Mouse (Mus musculus) lung, postnatal 0 days (tissue): Measurements from ENCODE around the gene Tmem82. TPM values are rescaled to one million over a fixed set of nuclear protein-coding genes. Genes with fewer than 3 reads are reported as not detected.

ENCODE experiments used
- ATAC-seq: fragments of 200-750 bp; cut with Nextera tagmentation; 2 replicates; pipeline ENCODE4 v1.8.0; 2017; ENCODE audit warnings: moderate library complexity
- DNase-seq: peaks from one replicate; pipeline ENCODE4 v3.0.0-alpha.2; 2016; ENCODE audit warnings: low spot score
- H3K27ac ChIP-seq: fragments of 300-500 bp; sonication (generic); 2 replicates; pipeline ENCODE4 v1.5.1; 2014; ENCODE audit warnings: antibody characterized with exemption, mild to moderate bottlenecking, low read length, mixed read lengths
- H3K27me3 ChIP-seq: fragments of 300-500 bp; sonication (generic); replicated peaks from 2 replicates; pipeline ENCODE4 v1.6.1; 2014; ENCODE audit warnings: low read length, mixed read lengths; ENCODE audit not compliant: insufficient read depth
- H3K36me3 ChIP-seq: fragments of 300-500 bp; sonication (generic); 2 replicates; pipeline ENCODE4 v1.6.1; 2014; ENCODE audit warnings: low read length, mixed read lengths; ENCODE audit not compliant: insufficient read depth
- H3K4me1 ChIP-seq: fragments of 300-500 bp; sonication (generic); 2 replicates; pipeline ENCODE4 v1.6.1; 2014; ENCODE audit warnings: antibody characterized with exemption, low read depth, low read length, mixed read lengths; ENCODE audit not compliant: insufficient read depth
- H3K4me2 ChIP-seq: fragments of 300-500 bp; sonication (generic); replicated peaks from 2 replicates; pipeline ENCODE4 v1.6.1; 2014; ENCODE audit warnings: low read depth, mild to moderate bottlenecking, low read length, moderate library complexity, mixed read lengths
- H3K4me3 ChIP-seq: fragments of 300-500 bp; sonication (generic); 2 replicates; pipeline ENCODE4 v1.5.1; 2014; ENCODE audit warnings: low read depth, low read length
- H3K9ac ChIP-seq: fragments of 300-500 bp; sonication (generic); replicated peaks from 2 replicates; pipeline ENCODE4 v1.6.1; 2014; ENCODE audit warnings: low read depth, mild to moderate bottlenecking
- H3K9me3 ChIP-seq: fragments of 300-500 bp; sonication (generic); 2 replicates; pipeline ENCODE4 v1.6.1; 2016; ENCODE audit warnings: low read length, mixed read lengths
- CTCF ChIP-seq: IDR thresholded peaks from 2 replicates; pipeline ENCODE4 v1.5.1; 2016; ENCODE audit warnings: antibody characterized with exemption, mild to moderate bottlenecking
- EP300 ChIP-seq: IDR thresholded peaks from 2 replicates; pipeline ENCODE4 v1.6.1; 2016; ENCODE audit warnings: antibody characterized with exemption, mild to moderate bottlenecking, control low read depth
- WGBS: fragments of 180-500 bp; shearing (Covaris S2); extraction: QIAGEN DNeasy Blood & Tissue Kit; methylation state at CpG from one replicate; pipeline ENCODE4 v1.1.7; 2014; 5-methylcytosine and 5-hydroxymethylcytosine counted together
- polyA plus RNA-seq: library from polyadenylated mRNA; unstranded; fragments of >200 nt; fragmentation: Nextera tagmentation; extraction: Ambion mirVana; gene quantifications from 2 replicates; pipeline ENCODE4 v1.2.1, GENCODE M21; 2015

The Tmem82 gene
- polyA plus RNA-seq, 1 experiment from 2014 or later = 3.6 TPM

DNA sequence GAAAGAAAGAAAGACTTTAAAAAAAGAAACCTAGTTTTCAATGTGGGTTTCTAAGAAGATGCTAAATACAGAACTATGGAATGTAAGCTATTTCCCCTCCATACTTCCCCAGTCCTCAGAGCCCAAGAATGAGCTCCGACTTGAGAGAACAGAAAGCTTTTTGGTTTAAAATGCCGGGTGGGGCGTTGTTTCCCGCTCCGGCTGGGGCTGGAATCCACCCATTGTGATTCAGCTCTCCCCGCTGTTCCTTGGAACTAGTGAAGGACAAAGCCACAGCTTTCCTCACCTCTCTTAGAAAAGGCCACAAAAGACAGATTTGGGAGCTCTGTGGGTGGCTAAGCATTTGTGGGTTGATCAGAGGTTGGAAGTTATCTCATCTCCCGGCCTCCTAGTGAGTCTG is 53.1 kb downstream of the Tmem82 start:
- 0 out of 2 replicates have a peak, but pooled peaks have one; percentile 23 for ATAC-seq
- no peak overlapping the region for H3K4me2 ChIP-seq
- no peak for TF ChIP-seq CTCF
- TF ChIP-seq EP300 = peak; percentile 59
- H3K9me3 ChIP-seq = no peaks in the 10 kb centered on the region
- no peaks in the 10 kb centered on the region for H3K36me3 ChIP-seq
- H3K27me3 ChIP-seq = no peaks in the 10 kb centered on the region
- no peak overlapping the region for H3K4me3 ChIP-seq
- peak overlapping the region; percentile 80 for H3K27ac ChIP-seq
- 31% methylated on average over 7 of the region's 7 CpGs for WGBS
- no peak overlapping the region for H3K9ac ChIP-seq
- H3K4me1 ChIP-seq = no peaks in the 10 kb centered on the region
- DNase-seq = peak; percentile 40

GRCm38 (mm10) chr4:141564660-141565059 is 53.8 kb downstream of the Tmem82 start:
- no peaks in the 10 kb centered on the region for H3K27me3 ChIP-seq
- H3K4me1 ChIP-seq = no peaks in the 10 kb centered on the region
- ATAC-seq (no peak), DNase-seq (no peak)
- WGBS = 69% methylated on average over 3 of the region's 3 CpGs
- H3K36me3 ChIP-seq = no peaks in the 10 kb centered on the region
- no peak overlapping the region for H3K4me3 ChIP-seq
- no peaks in the 10 kb centered on the region for H3K9me3 ChIP-seq
- TF ChIP-seq EP300 (no peak), CTCF (no peak)
- no peak overlapping the region for H3K4me2 ChIP-seq
- H3K27ac ChIP-seq = no peak overlapping the region
- no peak overlapping the region for H3K9ac ChIP-seq

DNA sequence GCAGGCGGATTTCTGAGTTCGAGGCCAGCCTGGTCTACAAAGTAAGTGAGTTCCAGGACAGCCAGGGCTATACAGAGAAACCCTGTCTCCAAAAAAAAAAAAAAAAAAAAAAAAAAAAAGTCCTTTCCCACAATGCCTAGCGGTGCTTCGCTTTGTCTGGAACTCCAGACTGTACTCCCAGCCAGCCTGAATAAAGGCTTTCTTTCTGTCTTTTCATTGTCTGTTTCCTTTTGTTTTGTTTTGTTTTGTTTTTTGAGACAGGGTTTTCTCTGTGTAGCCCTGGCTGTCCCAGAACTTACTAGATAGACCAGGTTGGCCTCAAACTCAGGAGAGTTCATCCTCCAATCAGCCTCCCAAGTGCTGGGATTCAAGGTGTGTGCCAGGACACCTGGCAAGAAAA is 54.2 kb downstream of the Tmem82 start:
- 81% methylated on average over 4 of the region's 4 CpGs for WGBS
- no peak overlapping the region for H3K27ac ChIP-seq
- no peaks in the 10 kb centered on the region for H3K36me3 ChIP-seq
- H3K9me3 ChIP-seq = no peaks in the 10 kb centered on the region
- no peak overlapping the region for H3K4me2 ChIP-seq
- no peaks in the 10 kb centered on the region for H3K27me3 ChIP-seq
- H3K4me1 ChIP-seq = no peaks in the 10 kb centered on the region
- no peak overlapping the region for H3K4me3 ChIP-seq
- no peak overlapping the region for H3K9ac ChIP-seq
- DNase-seq = no peak
- TF ChIP-seq EP300 = no peak
- no peak for TF ChIP-seq CTCF
- no peak for ATAC-seq

Other genes with a start within 250 kb of the Tmem82 start
- gene Clcnka, start 219.9 kb downstream of the Tmem82 start, polyA plus RNA-seq = 0.07 and 0.11 TPM in 2 replicates
- not detected in 2 replicates for gene Clcnkb, start 202.6 kb downstream of the Tmem82 start, polyA plus RNA-seq
- 1.9 and 2.3 TPM in 2 replicates for gene Hspb7, start 197.9 kb downstream of the Tmem82 start, polyA plus RNA-seq
- gene Srarp, start 182.5 kb downstream of the Tmem82 start, polyA plus RNA-seq = not detected in 2 replicates
- gene Zbtb17, start 174.0 kb downstream of the Tmem82 start, polyA plus RNA-seq = 14.1 and 14.3 TPM in 2 replicates
- gene Spen, start 80.0 kb downstream of the Tmem82 start, polyA plus RNA-seq = 5.7 and 8.8 TPM in 2 replicates
- gene Fblim1, start 12.5 kb downstream of the Tmem82 start, polyA plus RNA-seq = 52.3 and 57.5 TPM in 2 replicates
- gene Slc25a34, start 5.2 kb upstream of the Tmem82 start, polyA plus RNA-seq = 1.1 and 1.2 TPM in 2 replicates
- 5.2 and 5.3 TPM in 2 replicates for gene Plekhm2, start 46.3 kb upstream of the Tmem82 start, polyA plus RNA-seq
- not detected in 2 replicates for gene Rsc1a1, start 67.0 kb upstream of the Tmem82 start, polyA plus RNA-seq
- 16.8 and 19.7 TPM in 2 replicates for gene Ddi2, start 104.8 kb upstream of the Tmem82 start, polyA plus RNA-seq
- gene Agmat, start 128.0 kb upstream of the Tmem82 start, polyA plus RNA-seq = 0.25 and 0.27 TPM in 2 replicates
- 3.3 and 3.7 TPM in 2 replicates for gene Dnajc16, start 172.3 kb upstream of the Tmem82 start, polyA plus RNA-seq
- 19.2 and 20.2 TPM in 2 replicates for gene Casp9, start 175.0 kb upstream of the Tmem82 start, polyA plus RNA-seq
- not detected in 2 replicates for gene Cela2a, start 207.5 kb upstream of the Tmem82 start, polyA plus RNA-seq
- not detected in 2 replicates for gene Ctrc, start 227.7 kb upstream of the Tmem82 start, polyA plus RNA-seq